Mouse (Mus musculus) hindbrain, embryonic 15.5 days (tissue): ENCODE results near the gene Hacd2. TPM values are rescaled to one million over a fixed set of nuclear protein-coding genes. Genes with fewer than 3 reads are reported as not detected.

Experiments
- polyA plus RNA-seq: library from polyadenylated mRNA; unstranded; fragments of >200 nt; fragmentation: Nextera tagmentation; extraction: Ambion mirVana; gene quantifications from 2 replicates; pipeline ENCODE4 v1.2.1, GENCODE M21; 2015

Hacd2 gene
- polyA plus RNA-seq, 1 experiment from 2014 or later = 50.9 TPM

Other genes with a start within 250 kb of the Hacd2 start
- gene Adcy5, start 132.4 kb downstream of the Hacd2 start, polyA plus RNA-seq = 7.1 and 7.6 TPM in 2 replicates